Mouse (Mus musculus) embryonic facial prominence, embryonic 13.5 days (tissue): ENCODE results near the gene Aatk. TPM values are rescaled to one million over a fixed set of nuclear protein-coding genes. Genes with fewer than 3 reads are reported as not detected.
A peak's percentile ranks its signal among the peaks of the same experiment; 100 is the strongest.

Experiments
- ATAC-seq: fragments of 200-750 bp; cut with Nextera tagmentation; 2 replicates; pipeline ENCODE4 v1.8.0; 2017; ENCODE audit warnings: low read depth; ENCODE audit not compliant: insufficient number of reproducible peaks, insufficient read depth, low FRiP score, low TSS enrichment
- H3K27ac ChIP-seq: fragments of 300-500 bp; sonication (generic); 2 replicates; pipeline ENCODE4 v1.5.1; 2015; ENCODE audit warnings: moderate library complexity, mild to moderate bottlenecking, inconsistent platforms
- H3K27me3 ChIP-seq: fragments of 300-500 bp; sonication (generic); 2 replicates; pipeline ENCODE4 v1.6.1; 2015; ENCODE audit warnings: mild to moderate bottlenecking, inconsistent platforms
- H3K36me3 ChIP-seq: fragments of 300-500 bp; sonication (generic); 2 replicates; pipeline ENCODE4 v1.6.1; 2015; ENCODE audit warnings: mild to moderate bottlenecking, inconsistent platforms
- H3K4me1 ChIP-seq: fragments of 300-500 bp; sonication (generic); 2 replicates; pipeline ENCODE4 v1.6.1; 2015; ENCODE audit warnings: inconsistent platforms
- H3K4me2 ChIP-seq: fragments of 300-500 bp; sonication (generic); 2 replicates; pipeline ENCODE4 v1.6.1; 2015; ENCODE audit warnings: moderate library complexity, mild to moderate bottlenecking, inconsistent platforms
- H3K4me3 ChIP-seq: fragments of 300-500 bp; sonication (generic); 2 replicates; pipeline ENCODE4 v1.5.1; 2015; ENCODE audit warnings: mild to moderate bottlenecking, inconsistent platforms
- H3K9ac ChIP-seq: fragments of 300-500 bp; sonication (generic); 2 replicates; pipeline ENCODE4 v1.6.1; 2015; ENCODE audit warnings: mild to moderate bottlenecking, inconsistent platforms
- H3K9me3 ChIP-seq: fragments of 300-500 bp; sonication (generic); 2 replicates; pipeline ENCODE4 v1.6.1; 2016; ENCODE audit warnings: inconsistent platforms
- WGBS: fragments of 180-500 bp; shearing (Covaris S2); methylation state at CpG from one replicate; pipeline ENCODE4 v1.1.7; 2015; ENCODE audit warnings: mixed read lengths; 5-methylcytosine and 5-hydroxymethylcytosine counted together
- polyA plus RNA-seq: library from polyadenylated mRNA; unstranded; fragments of >200 nt; fragmentation: Nextera tagmentation; extraction: Ambion mirVana; gene quantifications from 2 replicates; pipeline ENCODE4 v1.2.1, GENCODE M21; 2015

Aatk gene
- polyA plus RNA-seq, 1 experiment from 2014 or later = 3.7 TPM

- no peak for ATAC-seq
- H3K27ac ChIP-seq = no peak overlapping the region
- WGBS = 77% methylated on average over 4 of the region's 4 CpGs
- H3K4me2 ChIP-seq = no peak overlapping the region
- peaks cover 20% of the 10 kb centered on the region for H3K27me3 ChIP-seq
- no peaks in the 10 kb centered on the region for H3K9me3 ChIP-seq
- H3K4me1 ChIP-seq = peaks cover 10% of the 10 kb centered on the region
- peaks cover 16% of the 10 kb centered on the region; the same call in 1 of the 2 replicates for H3K36me3 ChIP-seq
- no peak overlapping the region for H3K4me3 ChIP-seq
- H3K9ac ChIP-seq = no peak overlapping the region
Observed at GRCm38 (mm10) chr11:120007496-120008080, 39.4 kb downstream of the Aatk start.

- Histone ChIP-seq H3K4me2 (no peak overlapping the region), H3K4me1 (no peaks in the 10 kb centered on the region), H3K4me3 (no peak overlapping the region), H3K9me3 (no peaks in the 10 kb centered on the region), H3K9ac (no peak overlapping the region), H3K36me3 (peaks cover 21% of the 10 kb centered on the region; the same call in 1 of the 2 replicates), H3K27me3 (0 out of 2 replicates have a peak, but pooled peaks cover 2% of the 10 kb centered on the region), H3K27ac (no peak overlapping the region)
- 88% methylated on average over 18 of the region's 18 CpGs for WGBS
- no peak for ATAC-seq
Observed at GRCm38 (mm10) chr11:120005434-120006317, 41.3 kb downstream of the Aatk start.

- H3K4me1 ChIP-seq = no peaks in the 10 kb centered on the region
- H3K9ac ChIP-seq = peak overlapping the region; percentile 40; the same call in 1 of the 2 replicates
- H3K27me3 ChIP-seq = no peaks in the 10 kb centered on the region
- no peak overlapping the region for H3K27ac ChIP-seq
- ATAC-seq = no peak
- no peak overlapping the region for H3K4me3 ChIP-seq
- H3K36me3 ChIP-seq = peaks cover 32% of the 10 kb centered on the region
- H3K4me2 ChIP-seq = no peak overlapping the region
- WGBS = 89% methylated on average over 7 of the region's 7 CpGs
- no peaks in the 10 kb centered on the region for H3K9me3 ChIP-seq
Observed at GRCm38 (mm10) chr11:120002634-120003220, 44.2 kb downstream of the Aatk start.

- no peak for ATAC-seq
- Histone ChIP-seq H3K9me3 (no peaks in the 10 kb centered on the region), H3K36me3 (peaks cover 38% of the 10 kb centered on the region), H3K27me3 (no peaks in the 10 kb centered on the region), H3K4me2 (no peak overlapping the region), H3K9ac (0 out of 2 replicates have a peak overlapping the region, but pooled peaks have one; percentile 32), H3K4me1 (no peaks in the 10 kb centered on the region), H3K27ac (no peak overlapping the region; the same call in 1 of the 2 replicates), H3K4me3 (no peak overlapping the region)
- WGBS = 65% methylated on average over 5 of the region's 5 CpGs
Observed at GRCm38 (mm10) chr11:120002041-120002440, 44.9 kb downstream of the Aatk start.

- Histone ChIP-seq H3K9me3 (no peaks in the 10 kb centered on the region), H3K4me3 (no peak overlapping the region), H3K4me2 (no peak overlapping the region), H3K27me3 (no peaks in the 10 kb centered on the region), H3K4me1 (no peaks in the 10 kb centered on the region), H3K27ac (no peak overlapping the region), H3K9ac (no peak overlapping the region), H3K36me3 (peaks cover 60% of the 10 kb centered on the region)
- no peak for ATAC-seq
- WGBS = 88% methylated on average over 16 of the region's 16 CpGs
Observed at GRCm38 (mm10) chr11:119997351-119997750, 49.6 kb downstream of the Aatk start.

- Histone ChIP-seq H3K4me1 (peaks cover 36% of the 10 kb centered on the region), H3K27me3 (no peaks in the 10 kb centered on the region), H3K9ac (no peak overlapping the region), H3K27ac (peak overlapping the region; percentile 63; the same call in 1 of the 2 replicates), H3K9me3 (no peaks in the 10 kb centered on the region), H3K4me2 (peak overlapping the region; percentile 44), H3K4me3 (no peak overlapping the region), H3K36me3 (peaks cover 30% of the 10 kb centered on the region)
- peak; percentile 53 for ATAC-seq
- WGBS = 13% methylated on average over 10 of the region's 10 CpGs
Observed at GRCm38 (mm10) chr11:119991338-119991678, 55.7 kb downstream of the Aatk start.

GRCm38 (mm10) chr11:119990658-119991337 is 56.2 kb downstream of the Aatk start:
- H3K4me1 ChIP-seq = peaks cover 36% of the 10 kb centered on the region
- H3K9ac ChIP-seq = 0 out of 2 replicates have a peak overlapping the region, but pooled peaks have one; percentile 16
- H3K4me3 ChIP-seq = no peak overlapping the region
- peaks cover 25% of the 10 kb centered on the region for H3K36me3 ChIP-seq
- H3K27me3 ChIP-seq = no peaks in the 10 kb centered on the region
- H3K9me3 ChIP-seq = no peaks in the 10 kb centered on the region
- H3K4me2 ChIP-seq = peak overlapping the region; percentile 44
- peak overlapping the region; percentile 63; the same call in 1 of the 2 replicates for H3K27ac ChIP-seq
- 47% methylated on average over 10 of the region's 10 CpGs for WGBS
- peak; percentile 33 for ATAC-seq

GRCm38 (mm10) chr11:119989115-119989564 is 57.8 kb downstream of the Aatk start:
- Histone ChIP-seq H3K4me2 (peak overlapping the region; percentile 26), H3K27ac (peak overlapping the region; percentile 80), H3K4me3 (no peak overlapping the region), H3K36me3 (peaks cover 10% of the 10 kb centered on the region), H3K4me1 (peaks cover 36% of the 10 kb centered on the region), H3K9me3 (no peaks in the 10 kb centered on the region), H3K9ac (0 out of 2 replicates have a peak overlapping the region, but pooled peaks have one; percentile 27), H3K27me3 (no peaks in the 10 kb centered on the region)
- WGBS = 30% methylated on average over 10 of the region's 10 CpGs
- ATAC-seq = no peak

- H3K27ac ChIP-seq = peak overlapping the region; percentile 80
- no peaks in the 10 kb centered on the region for H3K27me3 ChIP-seq
- WGBS = 89% methylated on average over 7 of the region's 7 CpGs
- peaks cover 9% of the 10 kb centered on the region for H3K36me3 ChIP-seq
- H3K4me1 ChIP-seq = peaks cover 40% of the 10 kb centered on the region
- no peaks in the 10 kb centered on the region for H3K9me3 ChIP-seq
- no peak overlapping the region for H3K4me2 ChIP-seq
- ATAC-seq = no peak
- no peak overlapping the region for H3K4me3 ChIP-seq
- no peak overlapping the region for H3K9ac ChIP-seq
Observed at GRCm38 (mm10) chr11:119988391-119988790, 58.6 kb downstream of the Aatk start.

- peaks cover 7% of the 10 kb centered on the region; the same call in 1 of the 2 replicates for H3K36me3 ChIP-seq
- H3K9me3 ChIP-seq = no peaks in the 10 kb centered on the region
- no peak overlapping the region for H3K9ac ChIP-seq
- ATAC-seq = no peak
- peaks cover 40% of the 10 kb centered on the region for H3K4me1 ChIP-seq
- H3K4me2 ChIP-seq = no peak overlapping the region
- 88% methylated on average over 7 of the region's 7 CpGs for WGBS
- no peaks in the 10 kb centered on the region for H3K27me3 ChIP-seq
- no peak overlapping the region for H3K27ac ChIP-seq
- no peak overlapping the region for H3K4me3 ChIP-seq
Observed at GRCm38 (mm10) chr11:119987876-119988275, 59.1 kb downstream of the Aatk start.
